Mouse (Mus musculus): ENCODE results near the gene Ctsl. TPM values are rescaled to one million over a fixed set of nuclear protein-coding genes. Genes with fewer than 3 reads are reported as not detected.

Gene Ctsl
- total RNA-seq, 2 experiments from 2014 or later: 125 to 132 TPM

DNA sequence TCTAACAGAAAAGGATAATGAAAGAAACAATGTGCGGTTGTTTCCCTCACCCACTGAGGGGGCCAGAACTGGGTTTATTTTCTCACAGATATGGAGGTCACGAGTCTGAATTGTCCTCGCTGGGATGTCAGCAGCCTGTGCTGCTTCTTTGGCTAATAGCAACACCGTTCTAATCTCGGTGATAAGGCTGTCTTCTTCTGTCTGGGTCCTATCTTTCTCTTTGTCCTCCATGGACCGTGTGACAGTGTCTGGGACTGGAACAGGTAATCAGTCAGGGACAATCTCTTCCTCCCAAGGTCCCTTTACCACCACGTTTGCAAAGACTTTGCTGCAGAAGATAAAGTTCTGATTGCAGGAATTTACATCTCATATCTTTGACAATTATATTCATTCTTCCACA, 4.5 kb upstream of the Ctsl start:
- intact Hi-C loops (cut with DNase I): no loop called here
- DNase-seq: no peak

DNA sequence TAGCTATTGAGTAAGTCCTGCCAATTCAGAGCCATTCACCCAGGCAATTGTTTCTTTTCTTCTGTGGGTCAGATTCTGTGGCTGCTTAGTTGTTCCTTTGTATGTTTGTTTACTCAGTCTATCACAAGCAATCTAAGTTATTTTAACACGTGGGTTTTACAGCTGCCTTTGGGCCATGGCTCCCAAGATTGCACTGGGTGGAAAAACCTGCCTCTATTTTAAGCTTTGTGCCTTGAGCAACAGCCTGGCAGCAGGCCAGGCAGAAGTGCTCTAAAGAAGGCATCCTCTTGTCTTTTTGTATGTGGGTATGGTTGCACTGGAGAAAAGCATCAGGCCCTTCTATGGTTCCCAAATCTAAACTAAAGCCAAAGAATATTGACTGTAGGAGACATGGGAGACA, 3.0 kb upstream of the Ctsl start:
- no peak for DNase-seq
- intact Hi-C loops (cut with DNase I): no loop called here

DNA sequence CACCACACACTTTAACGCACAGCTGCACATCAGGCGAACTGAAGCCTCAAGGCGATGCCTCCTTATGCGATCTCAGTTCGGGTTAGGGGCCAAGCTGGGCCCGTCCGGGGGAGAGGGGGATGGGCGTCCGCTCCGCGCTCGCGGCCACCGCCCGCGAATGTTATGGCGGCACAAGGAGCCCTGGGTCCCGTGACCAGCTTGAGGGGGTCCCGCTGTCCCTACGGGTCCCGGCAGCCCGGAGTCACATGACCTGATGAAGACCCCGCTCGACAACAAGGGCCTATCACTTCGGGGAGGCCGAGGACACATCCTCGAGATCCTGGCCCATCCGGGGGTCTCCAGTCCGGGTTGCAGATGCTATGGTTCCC, 901 bp downstream of the Ctsl start:
- intact Hi-C loops (cut with DNase I): no loop called here

GRCm38 (mm10) chr13:64368596-64368995, 2.1 kb downstream of the Ctsl start:
- intact Hi-C loops (cut with DNase I): no loop called here
- DNase-seq: no peak

More for the DNA sequence above, 901 bp downstream of the Ctsl start:
- peak; percentile 48 for DNase-seq

DNA sequence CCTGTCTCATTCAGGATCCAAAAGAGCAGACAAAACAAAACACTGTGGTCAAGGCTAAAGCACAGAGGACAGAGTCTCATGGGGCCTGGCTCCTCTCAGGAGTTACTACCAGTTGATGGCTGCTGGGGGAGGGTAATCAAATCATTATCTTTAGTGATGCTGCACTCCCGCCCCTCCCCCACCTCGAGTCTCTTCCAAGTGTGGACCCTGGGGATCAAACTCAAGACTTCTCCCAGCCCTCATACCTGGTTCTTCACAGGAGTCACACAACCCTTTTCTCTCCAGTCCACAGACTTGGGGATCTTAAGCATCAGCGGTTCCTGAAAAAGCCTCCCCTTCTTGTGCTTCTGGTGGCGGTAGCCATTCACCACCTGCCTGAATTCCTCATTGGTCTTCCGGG, 3.1 kb downstream of the Ctsl start:
- DNase-seq: no peak
- intact Hi-C loops (cut with DNase I): no loop called here

DNA sequence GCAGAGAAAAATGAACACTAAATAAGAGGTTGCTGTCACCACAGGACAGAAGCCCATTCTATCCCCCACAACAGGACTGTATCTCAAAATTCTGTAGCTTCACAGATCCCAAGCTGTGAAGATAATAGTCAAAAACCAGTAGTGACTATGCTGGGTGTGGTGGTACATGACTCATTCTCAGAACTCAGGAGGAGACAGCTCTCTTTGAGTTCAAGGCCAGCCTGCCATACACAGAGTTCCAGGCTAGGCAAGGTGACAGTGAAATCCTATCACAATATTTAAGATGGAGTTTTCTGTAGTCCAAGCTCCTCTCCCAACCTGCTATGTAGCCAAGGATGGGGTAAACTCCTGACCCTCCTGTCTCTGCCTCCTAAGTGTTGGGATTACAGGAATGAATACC, 5.4 kb downstream of the Ctsl start:
- intact Hi-C loops (cut with DNase I): no loop called here

DNA sequence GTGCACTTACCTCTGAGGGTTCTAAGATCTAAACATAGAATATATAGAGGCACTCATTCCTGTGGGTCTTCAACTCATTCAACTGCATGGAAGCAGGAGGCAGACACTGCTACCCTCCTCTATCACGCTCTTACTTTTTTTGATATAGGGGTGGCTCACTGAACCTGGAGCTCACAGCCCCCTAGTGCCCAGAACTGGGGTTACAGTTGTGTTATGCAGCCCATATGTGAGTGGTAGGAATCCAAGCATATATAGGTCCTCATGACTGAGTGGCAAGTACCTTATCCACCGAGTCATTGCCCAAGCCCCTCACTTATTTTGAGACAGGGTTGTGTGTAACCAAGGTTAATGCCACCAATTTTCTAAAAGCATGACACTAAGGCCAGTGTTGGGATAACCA, 6.4 kb downstream of the Ctsl start:
- intact Hi-C loops (cut with DNase I): no loop called here
- no peak for DNase-seq

More for the DNA sequence above, 5.4 kb downstream of the Ctsl start:
- DNase-seq: no peak

DNA sequence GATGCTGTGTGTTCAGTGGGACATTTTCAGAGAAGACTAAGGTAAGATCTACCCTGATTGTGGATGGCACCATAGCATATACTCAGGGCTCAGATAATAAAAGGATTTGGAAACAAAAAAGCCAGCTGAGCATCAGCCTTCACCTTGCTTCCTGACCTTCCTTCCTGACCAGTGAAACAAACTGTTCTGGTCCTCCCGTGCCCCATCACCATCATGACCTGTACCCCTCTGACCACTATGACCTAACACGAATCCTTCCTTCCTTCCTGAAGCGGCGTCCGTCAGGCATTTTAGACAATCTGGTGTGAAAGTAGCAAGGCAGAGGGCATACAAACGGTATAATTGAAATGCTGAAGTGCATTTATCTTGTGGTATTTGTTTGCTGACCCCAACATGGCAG, 8.6 kb downstream of the Ctsl start:
- DNase-seq: no peak
- intact Hi-C loops (cut with DNase I): no loop called here

DNA sequence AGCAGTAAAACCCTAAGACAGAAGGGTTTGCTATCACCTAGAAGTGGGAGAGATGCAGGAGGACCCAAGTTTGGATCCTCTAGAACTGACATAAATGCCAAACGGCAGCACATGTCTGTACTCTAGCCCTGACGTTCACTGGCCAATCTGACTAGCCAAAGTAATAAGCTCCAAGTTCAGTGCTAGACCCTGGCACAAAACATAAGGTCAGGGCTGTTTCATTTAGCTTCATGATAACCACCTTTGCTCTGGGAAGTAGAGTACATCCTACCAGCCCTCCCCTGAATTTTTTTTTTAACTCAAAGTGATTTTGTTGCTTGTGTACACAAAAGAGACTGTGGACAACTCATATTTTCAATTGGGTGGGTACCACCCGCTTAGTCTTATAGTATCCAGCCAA, 9.7 kb downstream of the Ctsl start:
- DNase-seq: no peak
- intact Hi-C loops (cut with DNase I): no loop called here

DNA sequence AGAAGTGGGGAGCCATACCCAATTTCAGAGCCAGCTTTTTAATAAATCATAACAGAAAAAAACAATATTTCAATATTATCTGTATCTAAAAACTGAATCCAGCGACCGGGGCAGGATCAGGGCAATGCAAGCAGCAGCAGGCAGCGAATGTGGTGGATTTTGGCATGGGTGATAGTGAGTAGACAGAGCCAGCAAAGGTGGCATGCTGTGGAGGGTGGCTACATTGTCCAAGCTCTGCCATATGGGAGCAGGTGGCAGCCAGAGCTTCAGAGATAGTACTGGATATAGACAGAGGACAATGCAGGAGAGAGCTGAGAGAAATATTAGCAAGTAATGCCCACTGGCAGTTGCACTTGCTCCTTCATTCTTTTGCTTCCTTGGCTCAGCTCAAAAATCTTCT, 11.0 kb downstream of the Ctsl start:
- DNase-seq: peak; percentile 22
- intact Hi-C loops (cut with DNase I): no loop called here

DNA sequence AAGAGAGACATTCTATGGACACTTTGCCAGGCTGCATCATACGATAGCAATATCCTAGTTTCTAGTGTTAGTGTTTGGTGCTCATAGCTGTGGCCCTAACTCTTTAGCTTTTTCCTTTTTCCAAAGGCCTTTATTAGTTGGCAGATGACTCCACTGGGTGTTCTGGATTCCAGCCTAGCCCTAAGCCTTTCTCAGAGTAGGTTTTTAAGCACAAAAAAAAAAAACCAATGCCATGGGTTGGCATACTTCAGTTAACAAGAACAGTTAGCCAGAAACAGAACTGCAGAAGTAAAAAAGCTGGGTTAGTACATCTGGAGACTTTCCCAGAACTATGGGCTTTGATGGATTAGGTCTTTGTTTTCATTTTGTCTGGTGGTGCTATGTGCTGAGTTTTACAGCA, 12.2 kb downstream of the Ctsl start:
- intact Hi-C loops (cut with DNase I): no loop called here
- no peak for DNase-seq

- no peak for DNase-seq
- intact Hi-C loops (cut with DNase I): no loop called here
Observed at GRCm38 (mm10) chr13:64357389-64357788, 13.3 kb downstream of the Ctsl start.

- DNase-seq: no peak
- intact Hi-C loops (cut with DNase I): no loop called here
Observed at GRCm38 (mm10) chr13:64349474-64349873, 21.2 kb downstream of the Ctsl start.

GRCm38 (mm10) chr13:64344082-64344501, 26.6 kb downstream of the Ctsl start:
- DNase-seq: peak; percentile 16
- intact Hi-C loops (cut with DNase I): no loop called here

GRCm38 (mm10) chr13:64343598-64343997, 27.1 kb downstream of the Ctsl start:
- intact Hi-C loops (cut with DNase I): no loop called here

GRCm38 (mm10) chr13:64335546-64336132, 35.1 kb downstream of the Ctsl start:
- intact Hi-C loops (cut with DNase I): no loop called here
- DNase-seq: no peak

More at GRCm38 (mm10) chr13:64343598-64343997, 27.1 kb downstream of the Ctsl start:
- DNase-seq: no peak

DNA sequence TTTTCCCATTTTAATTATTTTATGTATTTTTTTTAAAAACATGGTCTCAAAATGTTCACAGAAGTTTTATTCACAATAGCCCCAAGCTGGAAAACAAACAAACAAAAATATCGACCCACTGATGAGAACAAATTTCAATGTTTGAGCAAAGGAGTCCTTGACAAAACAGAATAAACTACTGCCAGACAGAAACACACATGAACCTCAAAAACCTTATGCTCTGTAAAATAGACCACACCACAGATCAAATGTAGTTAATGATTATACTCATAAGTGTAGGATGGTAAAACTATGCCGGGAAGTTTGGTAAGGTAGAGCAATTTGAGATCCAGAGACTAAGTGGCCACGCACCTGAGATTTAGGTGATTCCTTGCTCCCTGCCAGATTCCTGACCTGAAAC, 37.6 kb downstream of the Ctsl start:
- intact Hi-C loops (cut with DNase I): no loop called here
- no peak for DNase-seq

DNA sequence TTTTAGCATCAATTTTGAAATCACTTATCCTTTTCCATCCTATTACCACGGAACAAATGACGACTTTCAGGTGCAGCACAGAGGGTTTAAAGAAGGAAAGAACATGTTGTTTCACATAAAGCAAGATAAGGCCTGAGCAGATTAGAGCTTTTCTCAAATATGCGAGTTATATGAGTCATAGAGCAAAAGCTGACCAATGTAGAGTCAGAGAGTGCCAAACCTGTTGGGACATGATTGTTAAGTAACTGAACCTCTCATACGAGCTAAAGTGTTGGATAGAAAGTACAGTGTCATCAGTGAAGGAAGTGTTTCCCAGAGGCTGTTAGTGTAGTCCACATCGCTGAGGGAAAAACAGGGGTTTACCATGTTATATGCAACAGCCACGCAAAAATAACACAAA, 38.4 kb downstream of the Ctsl start:
- no peak for DNase-seq
- intact Hi-C loops (cut with DNase I): no loop called here

DNA sequence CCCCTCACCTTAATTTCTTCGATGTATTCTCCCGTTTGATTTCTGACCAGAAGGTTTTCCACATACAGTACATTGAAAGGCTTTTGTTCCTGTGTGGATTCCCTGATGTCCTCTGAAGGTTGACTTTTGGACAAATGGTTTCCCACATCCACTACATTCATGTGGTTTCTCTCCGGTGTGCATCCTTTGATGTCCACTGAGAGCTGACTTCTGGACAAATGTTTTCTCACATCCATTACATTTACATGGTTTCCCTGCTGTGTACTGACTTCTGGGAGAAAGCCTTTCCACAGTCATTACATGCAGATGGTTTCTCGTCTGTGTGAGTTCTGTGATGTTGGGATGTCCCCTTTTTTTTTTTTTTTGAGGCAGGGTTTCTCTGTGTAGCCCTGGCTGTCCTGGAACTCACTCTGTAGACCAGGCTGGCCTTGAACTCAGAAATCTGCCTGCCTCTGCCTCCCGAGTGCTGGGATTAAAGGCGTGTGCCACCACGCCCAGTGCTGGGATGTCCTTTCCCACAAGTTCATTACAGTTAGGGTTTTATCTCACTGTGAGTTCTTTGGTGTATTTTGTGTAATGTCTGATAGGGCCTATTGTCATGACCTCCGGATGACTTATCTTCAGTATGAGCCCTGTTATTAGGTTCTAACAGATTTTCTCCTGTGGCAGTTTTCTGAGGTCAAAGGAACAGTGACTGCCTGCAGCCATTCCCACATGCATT, 48.0 kb downstream of the Ctsl start:
- no peak for DNase-seq
- intact Hi-C loops (cut with DNase I): loop anchor here (10.0 kb wide), 1 partner anchor 922 kb away; no protein-coding TSS in a partner anchor

DNA sequence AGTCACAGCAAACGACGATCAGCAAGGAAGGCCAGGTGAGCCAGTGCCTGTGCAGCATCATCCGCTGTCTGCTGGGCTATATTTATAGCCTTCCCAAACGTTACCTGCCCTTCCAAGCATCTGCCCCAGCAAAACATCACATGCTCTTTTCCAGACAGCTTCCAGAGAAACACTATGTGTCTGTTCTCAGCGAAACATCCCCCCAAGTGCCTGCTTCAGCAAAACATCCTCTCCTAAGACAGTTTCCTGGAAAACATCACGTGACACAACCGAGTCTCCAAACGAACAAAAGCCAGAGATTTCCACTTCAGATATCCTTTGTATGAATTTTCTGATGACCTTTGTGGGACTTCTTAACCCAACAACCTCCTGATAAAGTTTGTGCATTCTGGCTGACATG, 50.4 kb downstream of the Ctsl start:
- DNase-seq: no peak
- intact Hi-C loops (cut with DNase I): loop anchor here (10.0 kb wide), 1 partner anchor 924 kb away; no protein-coding TSS in a partner anchor

DNA sequence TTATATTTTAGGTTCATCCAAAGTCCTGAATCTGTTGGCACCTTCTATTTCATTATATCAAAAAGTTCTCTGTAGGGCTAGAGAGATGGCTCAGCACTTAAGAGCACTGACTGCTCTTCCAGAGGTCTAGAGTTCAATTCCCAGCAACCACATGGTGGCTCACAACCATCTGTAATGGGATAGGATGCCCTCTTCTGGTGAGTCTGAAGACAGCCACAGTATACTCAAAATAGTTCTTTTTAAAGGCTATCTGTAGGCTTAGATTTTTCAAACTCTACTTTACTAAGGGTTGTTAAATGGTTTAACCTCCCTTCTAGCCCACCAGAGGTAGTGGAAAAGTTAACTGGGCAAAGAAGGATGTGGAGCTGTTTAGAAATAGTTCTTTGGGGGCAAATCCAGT, 50.9 kb downstream of the Ctsl start:
- intact Hi-C loops (cut with DNase I): loop anchor here (10.0 kb wide), 1 partner anchor 925 kb away; no protein-coding TSS in a partner anchor
- no peak for DNase-seq

DNA sequence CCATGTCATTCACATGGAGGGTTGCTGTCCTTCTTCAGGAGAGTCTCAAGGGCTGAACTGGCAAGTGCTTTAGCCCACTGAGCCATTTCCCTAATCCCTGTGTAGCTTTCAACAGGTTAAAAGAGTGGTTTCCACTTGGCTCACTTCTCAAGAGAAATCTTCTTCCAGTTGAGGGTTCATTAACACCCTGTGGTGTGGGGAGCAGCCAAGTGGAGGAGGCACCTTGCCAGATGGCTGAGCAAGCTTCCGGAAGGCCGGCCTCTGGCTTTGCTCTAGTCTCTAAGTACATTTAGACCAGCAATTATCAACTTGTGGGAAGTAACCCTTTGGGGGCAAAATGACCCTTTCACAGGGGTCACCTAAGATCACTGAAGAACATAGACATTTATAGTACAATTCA, 52.3 kb downstream of the Ctsl start:
- intact Hi-C loops (cut with DNase I): no loop called here
- peak; percentile 75 for DNase-seq

Data from left cerebral cortex, postnatal 4 days (tissue).